Mouse (Mus musculus) embryonic facial prominence, embryonic 11.5 days (tissue): ENCODE measurements around the gene Galnt7. TPM values are rescaled to one million over a fixed set of nuclear protein-coding genes. Genes with fewer than 3 reads are reported as not detected.

ENCODE experiments used
- ATAC-seq: fragments of 200-750 bp; cut with Nextera tagmentation; replicated peaks from 2 replicates; pipeline ENCODE4 v1.8.0; 2017; ENCODE audit warnings: low read depth; ENCODE audit not compliant: insufficient number of reproducible peaks, low FRiP score, low TSS enrichment
- DNase-seq: peaks from one replicate; pipeline ENCODE4 v3.0.0-alpha.2; 2015; ENCODE audit warnings: low spot score
- H3K27ac ChIP-seq: fragments of 300-500 bp; sonication (generic); replicated peaks from 2 replicates; pipeline ENCODE4 v1.5.1; 2014; ENCODE audit warnings: mild to moderate bottlenecking, low read depth, low read length, control low read depth
- H3K27me3 ChIP-seq: fragments of 300-500 bp; sonication (generic); 2 replicates; pipeline ENCODE4 v1.6.1; 2014; ENCODE audit warnings: mild to moderate bottlenecking, low read length, moderate library complexity, mixed read lengths; ENCODE audit not compliant: control insufficient read depth, insufficient read depth
- H3K36me3 ChIP-seq: fragments of 300-500 bp; sonication (generic); replicated peaks from 2 replicates; pipeline ENCODE4 v1.6.1; 2014; ENCODE audit warnings: low read depth, mild to moderate bottlenecking, low read length, moderate library complexity, mixed read lengths; ENCODE audit not compliant: control insufficient read depth, insufficient read depth
- H3K4me1 ChIP-seq: fragments of 300-500 bp; sonication (generic); 2 replicates; pipeline ENCODE4 v1.6.1; 2014; ENCODE audit warnings: low read length, mixed read lengths; ENCODE audit not compliant: control insufficient read depth, insufficient read depth
- H3K4me2 ChIP-seq: fragments of 300-500 bp; sonication (generic); 2 replicates; pipeline ENCODE4 v1.6.1; 2014; ENCODE audit warnings: low read depth, mild to moderate bottlenecking, control low read depth, low read length, moderate library complexity
- H3K4me3 ChIP-seq: fragments of 300-500 bp; sonication (generic); 2 replicates; pipeline ENCODE4 v1.5.1; 2014; ENCODE audit warnings: low read depth, low read length, control low read depth
- H3K9ac ChIP-seq: fragments of 300-500 bp; sonication (generic); replicated peaks from 2 replicates; pipeline ENCODE4 v1.6.1; 2014; ENCODE audit warnings: mild to moderate bottlenecking, control low read depth, low read length
- H3K9me3 ChIP-seq: fragments of 300-500 bp; sonication (generic); replicated peaks from 2 replicates; pipeline ENCODE4 v1.6.1; 2016; ENCODE audit warnings: mild to moderate bottlenecking, low read length, inconsistent platforms, mixed read lengths; ENCODE audit not compliant: control insufficient read depth
- WGBS: fragments of 180-500 bp; shearing (Covaris S2); extraction: QIAGEN DNeasy Blood & Tissue Kit; methylation state at CpG from one replicate; pipeline ENCODE4 v1.1.7; 2014; 5-methylcytosine and 5-hydroxymethylcytosine counted together
- polyA plus RNA-seq: library from polyadenylated mRNA; unstranded; fragments of >200 nt; fragmentation: Nextera tagmentation; extraction: Ambion mirVana; gene quantifications from 2 replicates; pipeline ENCODE4 v1.2.1, GENCODE M21; 2014

The Galnt7 gene
- polyA plus RNA-seq, 1 experiment from 2014 or later = 18.2 TPM

DNA sequence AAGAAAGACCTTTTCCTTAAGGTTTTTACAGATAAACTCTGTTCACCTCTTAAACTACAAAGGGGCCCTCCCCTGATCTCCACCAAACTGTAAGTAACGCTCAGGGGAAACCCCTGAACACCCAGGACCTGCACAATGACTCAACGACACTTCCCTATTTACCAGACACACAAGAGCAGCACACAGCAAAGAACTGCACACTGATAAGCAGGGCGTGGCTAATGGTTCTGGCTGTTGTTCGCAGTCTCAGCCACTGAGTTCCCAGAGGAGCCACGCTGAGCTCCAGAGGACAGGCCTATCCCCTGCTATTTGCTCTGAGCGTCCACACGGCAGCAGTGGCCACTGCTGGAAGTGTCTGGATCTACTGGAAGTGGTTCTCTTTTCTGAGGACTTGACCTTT lies 76.6 kb downstream of the Galnt7 start:
- Histone ChIP-seq H3K9ac (no peak overlapping the region), H3K9me3 (no peaks in the 10 kb centered on the region), H3K27ac (no peak overlapping the region), H3K36me3 (no peaks in the 10 kb centered on the region), H3K27me3 (no peaks in the 10 kb centered on the region), H3K4me3 (no peak overlapping the region), H3K4me2 (no peak overlapping the region), H3K4me1 (no peaks in the 10 kb centered on the region)
- no peak for DNase-seq
- 0 out of 2 replicates have a peak, but pooled peaks have one; percentile 59 for ATAC-seq
- WGBS = 50% methylated on average over 7 of the region's 7 CpGs

DNA sequence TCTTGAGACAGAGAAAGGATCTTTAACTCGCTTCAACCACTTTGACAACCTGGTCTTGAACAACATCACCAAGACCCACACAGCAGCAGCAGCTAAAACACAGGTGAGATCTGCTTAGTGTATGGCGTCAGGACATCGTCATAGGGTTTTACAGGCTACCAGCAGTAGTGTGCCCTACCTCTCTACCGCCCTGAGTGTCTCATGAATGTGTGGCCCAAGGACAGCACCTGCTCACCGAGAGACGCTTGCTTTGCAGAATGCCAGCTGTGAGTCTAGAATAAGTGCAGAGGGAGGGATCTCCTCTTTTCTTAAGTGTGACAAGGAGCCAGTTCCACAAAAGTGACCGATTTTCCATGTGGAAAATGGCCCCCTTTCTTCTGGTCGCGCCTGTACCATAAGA lies 77.5 kb downstream of the Galnt7 start:
- H3K4me1 ChIP-seq = no peaks in the 10 kb centered on the region
- H3K27ac ChIP-seq = no peak overlapping the region
- H3K36me3 ChIP-seq = no peaks in the 10 kb centered on the region
- DNase-seq (no peak), ATAC-seq (0 out of 2 replicates have a peak, but pooled peaks have one; percentile 48)
- H3K4me2 ChIP-seq = no peak overlapping the region
- no peaks in the 10 kb centered on the region for H3K27me3 ChIP-seq
- no peak overlapping the region for H3K9ac ChIP-seq
- 87% methylated on average over 9 of the region's 9 CpGs for WGBS
- H3K9me3 ChIP-seq = no peaks in the 10 kb centered on the region
- H3K4me3 ChIP-seq = no peak overlapping the region

DNA sequence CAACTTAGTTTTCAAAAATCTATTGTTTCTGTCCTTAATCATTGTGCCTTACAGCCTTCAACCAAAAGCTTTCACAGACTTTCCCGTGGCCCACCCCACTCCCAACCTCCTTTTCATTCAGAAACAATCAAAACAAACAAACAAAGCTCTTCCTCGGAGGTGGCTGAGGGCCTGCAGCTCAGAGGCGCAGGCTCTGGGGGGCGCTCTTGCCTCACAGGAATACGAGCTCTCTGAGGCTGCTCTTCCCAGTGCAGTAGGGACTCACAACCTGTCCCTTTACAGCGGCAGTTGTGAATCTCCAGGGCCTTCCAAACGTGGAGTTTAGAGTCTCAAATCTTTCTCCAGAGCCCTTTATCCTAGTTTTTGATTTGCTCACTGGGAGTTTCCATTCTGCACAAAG lies 78.4 kb downstream of the Galnt7 start:
- no peaks in the 10 kb centered on the region for H3K36me3 ChIP-seq
- no peak overlapping the region for H3K4me3 ChIP-seq
- H3K4me1 ChIP-seq = no peaks in the 10 kb centered on the region
- no peak overlapping the region for H3K9ac ChIP-seq
- WGBS = 10% methylated on average over 7 of the region's 7 CpGs
- no peak for ATAC-seq
- H3K27ac ChIP-seq = no peak overlapping the region
- H3K9me3 ChIP-seq = no peaks in the 10 kb centered on the region
- peak; percentile 77 for DNase-seq
- no peak overlapping the region for H3K4me2 ChIP-seq
- H3K27me3 ChIP-seq = no peaks in the 10 kb centered on the region

DNA sequence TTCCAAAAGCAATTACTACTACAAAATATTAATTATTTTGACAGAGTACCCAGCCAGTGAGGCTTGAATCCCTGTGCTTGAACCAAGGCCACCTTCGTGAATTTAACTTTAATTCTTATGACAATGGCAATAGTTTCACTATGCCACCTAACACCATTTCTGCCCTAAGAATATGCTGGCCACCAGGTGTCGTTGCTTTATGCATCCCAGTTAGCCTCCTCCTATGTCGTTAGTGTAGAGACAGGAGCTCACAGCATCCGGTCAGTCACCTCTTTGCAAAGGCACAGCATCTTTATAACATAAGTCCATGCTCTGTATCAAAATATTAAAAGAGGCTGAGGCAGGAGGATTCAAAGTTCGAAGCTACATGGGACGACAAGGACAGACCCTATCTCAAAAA lies 79.0 kb downstream of the Galnt7 start:
- Histone ChIP-seq H3K9ac (no peak overlapping the region), H3K27me3 (no peaks in the 10 kb centered on the region), H3K27ac (no peak overlapping the region), H3K9me3 (no peaks in the 10 kb centered on the region), H3K4me3 (no peak overlapping the region), H3K4me2 (no peak overlapping the region), H3K36me3 (no peaks in the 10 kb centered on the region), H3K4me1 (no peaks in the 10 kb centered on the region)
- ATAC-seq (no peak), DNase-seq (no peak)
- 81% methylated on average over 6 of the region's 6 CpGs for WGBS

DNA sequence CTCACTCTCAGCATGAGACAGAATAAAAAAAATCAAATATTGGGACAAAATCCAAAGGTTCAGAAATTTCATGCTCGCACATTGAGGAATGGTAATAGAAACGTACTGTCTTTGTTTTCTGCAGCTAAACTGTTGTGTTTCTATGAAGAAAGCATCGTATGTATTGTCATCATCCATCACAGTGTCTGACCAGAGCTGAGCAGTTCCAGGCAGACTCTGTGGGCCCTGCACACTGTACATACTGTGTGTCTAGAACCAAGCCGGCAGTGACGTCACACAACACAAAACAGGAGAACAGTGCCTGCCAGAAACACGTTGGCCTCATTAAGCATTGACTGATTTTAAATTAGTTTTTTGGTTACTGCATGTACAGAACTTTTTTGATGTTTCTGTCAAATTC lies 82.9 kb downstream of the Galnt7 start:
- Histone ChIP-seq H3K27me3 (no peaks in the 10 kb centered on the region), H3K4me1 (no peaks in the 10 kb centered on the region), H3K4me3 (no peak overlapping the region), H3K36me3 (no peaks in the 10 kb centered on the region), H3K9ac (no peak overlapping the region), H3K9me3 (no peaks in the 10 kb centered on the region), H3K4me2 (no peak overlapping the region), H3K27ac (no peak overlapping the region)
- DNase-seq = no peak
- WGBS = 82% methylated on average over 6 of the region's 6 CpGs
- ATAC-seq = no peak

DNA sequence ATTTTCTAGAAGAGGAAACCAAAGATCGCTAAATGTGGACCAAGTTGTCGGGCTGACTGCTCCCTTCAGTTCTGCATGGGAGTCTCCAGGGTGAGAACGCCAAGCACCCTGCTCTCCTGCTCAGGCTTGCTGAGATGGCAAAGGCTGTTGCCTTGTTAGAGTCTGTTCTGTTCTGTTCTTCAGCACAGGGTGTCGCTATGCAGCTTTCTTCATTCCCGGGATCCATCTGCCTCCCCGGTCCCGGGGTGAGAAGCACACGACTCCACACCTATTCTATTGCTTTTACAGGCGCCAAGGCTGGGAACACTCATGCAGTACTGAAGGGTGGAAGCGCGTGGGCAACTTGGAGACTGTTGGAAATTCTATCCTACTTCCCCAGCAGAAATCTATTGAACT lies 83.4 kb downstream of the Galnt7 start:
- Histone ChIP-seq H3K4me3 (no peak overlapping the region), H3K9me3 (no peaks in the 10 kb centered on the region), H3K27me3 (no peaks in the 10 kb centered on the region), H3K4me2 (no peak overlapping the region), H3K36me3 (no peaks in the 10 kb centered on the region), H3K4me1 (no peaks in the 10 kb centered on the region), H3K27ac (no peak overlapping the region), H3K9ac (no peak overlapping the region)
- DNase-seq (peak; percentile 23), ATAC-seq (0 out of 2 replicates have a peak, but pooled peaks have one; percentile 18)
- WGBS = 54% methylated on average over 11 of the region's 11 CpGs

DNA sequence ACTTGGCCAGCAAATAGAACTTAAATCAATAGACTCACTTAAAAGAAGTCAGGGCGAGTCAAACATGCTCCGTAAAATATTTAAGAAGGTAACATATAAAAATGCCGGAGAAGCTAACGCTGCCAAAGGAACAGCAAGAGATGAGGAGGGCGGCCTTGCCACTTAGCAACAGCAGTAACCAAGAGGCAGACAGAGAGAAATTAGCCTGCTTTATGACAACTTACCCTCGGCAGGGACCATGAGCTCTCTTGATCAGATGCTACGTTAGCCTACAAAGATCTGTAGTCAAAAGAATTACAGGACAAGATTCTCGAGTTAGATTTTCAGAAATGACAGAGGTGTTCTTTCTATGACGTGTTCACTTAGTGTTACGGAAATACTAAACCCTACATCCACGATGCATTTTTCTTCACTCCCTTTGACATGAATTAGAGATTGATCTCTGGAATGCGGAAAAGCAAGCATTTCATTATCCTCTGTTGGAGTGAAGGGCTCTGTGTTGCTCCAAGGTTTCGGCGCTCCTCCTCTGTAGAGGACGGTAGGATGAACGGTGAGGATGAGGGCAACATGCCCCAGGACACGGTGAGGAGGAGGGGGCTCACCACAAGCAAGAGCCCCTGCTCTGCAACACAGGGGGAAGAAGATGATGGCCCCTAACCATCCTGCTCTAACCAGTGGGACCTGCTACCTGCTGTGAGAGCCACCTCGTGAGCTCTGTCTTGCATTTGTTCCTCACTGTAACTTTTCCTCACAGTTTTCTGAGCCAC lies 84.0 kb downstream of the Galnt7 start:
- H3K4me1 ChIP-seq = no peaks in the 10 kb centered on the region
- 0 out of 2 replicates have a peak, but pooled peaks have one; percentile 39 for ATAC-seq
- peak; percentile 24 for DNase-seq
- no peak overlapping the region for H3K9ac ChIP-seq
- H3K4me2 ChIP-seq = no peak overlapping the region
- H3K9me3 ChIP-seq = no peaks in the 10 kb centered on the region
- WGBS = 74% methylated on average over 18 of the region's 18 CpGs
- H3K36me3 ChIP-seq = no peaks in the 10 kb centered on the region
- H3K27me3 ChIP-seq = no peaks in the 10 kb centered on the region
- no peak overlapping the region for H3K4me3 ChIP-seq
- H3K27ac ChIP-seq = no peak overlapping the region

DNA sequence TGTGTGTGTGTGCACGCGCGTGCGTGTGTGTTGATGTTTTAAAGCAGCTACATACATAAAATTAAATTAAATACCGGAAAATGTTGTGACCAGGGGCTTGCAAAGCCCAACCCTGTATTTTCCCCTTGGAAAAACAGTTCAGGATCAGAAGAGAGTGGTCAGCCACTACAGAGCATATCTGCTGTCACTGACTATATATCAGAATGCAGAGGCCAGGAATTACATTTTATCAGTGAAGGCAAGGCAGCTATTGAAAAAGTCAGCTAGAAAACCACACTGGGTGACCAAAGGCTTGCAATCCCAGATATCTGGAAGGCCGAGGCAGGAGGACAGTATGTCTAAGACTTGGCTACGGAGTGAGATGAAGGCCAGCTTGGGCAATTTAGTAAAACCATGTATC lies 84.8 kb downstream of the Galnt7 start:
- Histone ChIP-seq H3K4me2 (no peak overlapping the region), H3K9me3 (no peaks in the 10 kb centered on the region), H3K27ac (no peak overlapping the region), H3K4me1 (no peaks in the 10 kb centered on the region), H3K27me3 (no peaks in the 10 kb centered on the region), H3K9ac (no peak overlapping the region), H3K36me3 (no peaks in the 10 kb centered on the region), H3K4me3 (no peak overlapping the region)
- DNase-seq (no peak), ATAC-seq (no peak)
- 92% methylated on average over 7 of the region's 7 CpGs for WGBS
